Mouse (Mus musculus): Measurements from ENCODE around the gene B4galt1.

The B4galt1 gene

GRCm38 (mm10) chr4:40853565-40854386, at the start of gene B4galt1:
B4galt1 (minus strand) TSS chr4:40854005.
- peak; percentile 99 to 100 for DNase-seq (ENCODE audit: low spot score in 2 of 2)

- no peak for DNase-seq (ENCODE audit: low spot score in 2 of 2)
Measured at GRCm38 (mm10) chr4:40900612-40901011, 46.8 kb upstream of the B4galt1 start.

- DNase-seq (ENCODE audit: low spot score in 2 of 2): no peak
Measured at GRCm38 (mm10) chr4:40900071-40900470, 46.3 kb upstream of the B4galt1 start.

- no peak for DNase-seq (ENCODE audit: low spot score in 2 of 2)
Measured at GRCm38 (mm10) chr4:40899264-40899663, 45.5 kb upstream of the B4galt1 start.

GRCm38 (mm10) chr4:40898476-40899044, 44.8 kb upstream of the B4galt1 start:
- no peak for DNase-seq (ENCODE audit: low spot score in 2 of 2)

- no peak for DNase-seq (ENCODE audit: low spot score in 2 of 2)
Measured at GRCm38 (mm10) chr4:40895646-40896045, 41.8 kb upstream of the B4galt1 start.

- no peak for DNase-seq (ENCODE audit: low spot score in 2 of 2)
Measured at GRCm38 (mm10) chr4:40895118-40895517, 41.3 kb upstream of the B4galt1 start.

- no peak for DNase-seq (ENCODE audit: low spot score in 2 of 2)
Measured at GRCm38 (mm10) chr4:40891206-40891605, 37.4 kb upstream of the B4galt1 start.

- DNase-seq (ENCODE audit: low spot score in 2 of 2): no peak
Measured at GRCm38 (mm10) chr4:40889983-40890382, 36.2 kb upstream of the B4galt1 start.

- DNase-seq (ENCODE audit: low spot score in 2 of 2): no peak
Measured at GRCm38 (mm10) chr4:40889252-40889651, 35.4 kb upstream of the B4galt1 start.

- no peak for DNase-seq (ENCODE audit: low spot score in 2 of 2)
Measured at GRCm38 (mm10) chr4:40888839-40889238, 35.0 kb upstream of the B4galt1 start.

GRCm38 (mm10) chr4:40885883-40886282, 32.1 kb upstream of the B4galt1 start:
- DNase-seq (ENCODE audit: low spot score in 2 of 2): no peak

- no peak for DNase-seq (ENCODE audit: low spot score in 2 of 2)
Measured at GRCm38 (mm10) chr4:40885166-40885525, 31.3 kb upstream of the B4galt1 start.

- no peak for DNase-seq (ENCODE audit: low spot score in 2 of 2)
Measured at GRCm38 (mm10) chr4:40884282-40885165, 30.7 kb upstream of the B4galt1 start.

- no peak for DNase-seq (ENCODE audit: low spot score in 2 of 2)
Measured at GRCm38 (mm10) chr4:40883200-40883599, 29.4 kb upstream of the B4galt1 start.

- no peak for DNase-seq (ENCODE audit: low spot score in 2 of 2)
Measured at GRCm38 (mm10) chr4:40877528-40877927, 23.7 kb upstream of the B4galt1 start.

GRCm38 (mm10) chr4:40876814-40877371, 23.1 kb upstream of the B4galt1 start:
- DNase-seq (ENCODE audit: low spot score in 2 of 2): peak in 1 of 2 experiments; percentile 60

- no peak for DNase-seq (ENCODE audit: low spot score in 2 of 2)
Measured at GRCm38 (mm10) chr4:40875842-40876241, 22.0 kb upstream of the B4galt1 start.

- no peak for DNase-seq (ENCODE audit: low spot score in 2 of 2)
Measured at GRCm38 (mm10) chr4:40874794-40875552, 21.2 kb upstream of the B4galt1 start.

- DNase-seq (ENCODE audit: low spot score in 2 of 2): no peak
Measured at GRCm38 (mm10) chr4:40874151-40874600, 20.4 kb upstream of the B4galt1 start.

GRCm38 (mm10) chr4:40873320-40873719, 19.5 kb upstream of the B4galt1 start:
- DNase-seq (ENCODE audit: low spot score in 2 of 2): no peak
